Mouse (Mus musculus): Measurements from ENCODE around the gene Syce1l.

DNA sequence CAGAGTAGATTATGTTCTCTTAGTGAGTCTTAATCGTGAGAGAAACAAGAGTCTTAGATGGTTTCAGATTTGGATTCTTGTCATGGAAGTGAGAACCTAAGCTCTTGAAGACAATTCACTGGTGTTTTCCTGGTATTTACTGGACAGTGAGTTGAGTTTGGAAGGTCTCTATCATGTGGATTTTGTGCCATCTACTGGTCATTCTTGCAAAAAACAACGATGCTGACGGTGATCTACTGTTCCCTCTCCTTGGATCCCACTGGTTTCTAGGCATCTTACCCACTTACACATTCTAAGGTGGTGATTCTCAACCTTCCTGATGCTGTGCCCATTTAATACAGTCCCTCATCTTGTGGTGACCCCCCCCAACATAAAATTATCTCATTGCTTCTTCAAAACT is 10.4 kb upstream of the Syce1l start:
- TF ChIP-seq EP300 (optimal IDR thresholded peaks at IDR 0.05), result no peak
- peak; percentile 82 for TF ChIP-seq CTCF (IDR thresholded peaks at IDR 0.05; ENCODE audit: low read depth)

Measured in stomach, postnatal 0 days (tissue).